Mouse (Mus musculus) lung, postnatal 0 days (tissue): ENCODE data around the gene Plxna1.

Experiments
- CTCF ChIP-seq: IDR thresholded peaks from 2 replicates; pipeline ENCODE4 v1.5.1; 2016; ENCODE audit warnings: antibody characterized with exemption, mild to moderate bottlenecking
- EP300 ChIP-seq: IDR thresholded peaks from 2 replicates; pipeline ENCODE4 v1.6.1; 2016; ENCODE audit warnings: antibody characterized with exemption, mild to moderate bottlenecking, control low read depth

DNA sequence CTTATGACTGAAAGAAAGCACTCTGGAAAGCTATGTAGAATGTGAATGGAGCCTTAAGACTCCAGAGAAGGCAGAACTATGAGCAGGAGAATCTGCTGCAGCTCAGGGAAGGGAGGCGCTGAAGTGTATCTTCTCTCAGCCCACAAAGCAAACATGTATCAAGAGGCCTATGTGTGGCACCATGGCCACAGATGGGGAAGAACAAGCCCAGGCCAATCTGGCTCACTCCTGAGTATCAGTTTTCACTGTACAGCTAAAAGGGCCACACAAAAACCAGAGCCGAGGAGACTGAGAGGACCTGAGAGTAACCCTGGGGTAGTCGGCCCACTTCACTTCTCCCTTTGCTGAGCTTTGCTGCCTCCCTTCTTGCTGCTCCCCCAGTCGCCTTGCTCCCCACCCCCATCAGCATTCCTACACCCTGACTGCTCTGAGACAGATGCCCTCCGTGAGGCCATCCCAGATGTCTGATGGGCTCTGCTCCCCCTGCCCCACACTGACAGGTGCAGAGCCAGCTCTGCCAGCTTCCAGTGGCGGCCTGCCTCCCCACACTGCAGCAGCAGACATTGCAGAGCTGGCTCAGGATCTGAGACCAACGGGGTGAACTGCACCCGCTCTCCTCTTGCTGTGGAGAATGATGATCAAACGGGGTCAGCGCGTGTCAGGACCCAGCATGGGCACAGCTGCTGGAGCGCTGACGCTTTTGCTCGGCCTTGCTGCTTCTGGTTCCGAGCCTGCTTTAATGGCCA is 34.5 kb downstream of the Plxna1 start:
- TF ChIP-seq EP300 (no peak), CTCF (no peak)
